Mouse (Mus musculus) hindbrain, postnatal 0 days (tissue): ENCODE measurements at regions not wholly inside any gene's neighbourhood (a gene's known extent, or its start where the extent isn't known, plus 50 kb on each side); places are given as distances from the start of the nearest gene placed in this dataset.

Source experiments
- ATAC-seq: fragments of 200-750 bp; cut with Nextera tagmentation; 2 replicates; pipeline ENCODE4 v1.8.0; 2017; ENCODE audit warnings: mild to moderate bottlenecking, moderate TSS enrichment, moderate library complexity
- DNase-seq: peaks from one replicate; pipeline ENCODE4 v3.0.0-alpha.2; 2015; ENCODE audit warnings: low spot score
- H3K27ac ChIP-seq: fragments of 300-500 bp; sonication (generic); 2 replicates; pipeline ENCODE4 v1.5.1; 2014; ENCODE audit warnings: mild to moderate bottlenecking
- H3K27me3 ChIP-seq: fragments of 300-500 bp; sonication (generic); 2 replicates; pipeline ENCODE4 v1.6.1; 2014; ENCODE audit warnings: low read length, mixed read lengths; ENCODE audit not compliant: insufficient read depth
- H3K36me3 ChIP-seq: fragments of 300-500 bp; sonication (generic); 2 replicates; pipeline ENCODE4 v1.6.1; 2014; ENCODE audit warnings: low read length, mixed read lengths; ENCODE audit not compliant: insufficient read depth
- H3K4me1 ChIP-seq: fragments of 300-500 bp; sonication (generic); 2 replicates; pipeline ENCODE4 v1.6.1; 2014; ENCODE audit warnings: antibody characterized with exemption, low read length, mixed read lengths; ENCODE audit not compliant: insufficient read depth
- H3K4me2 ChIP-seq: fragments of 300-500 bp; sonication (generic); 2 replicates; pipeline ENCODE4 v1.6.1; 2014; ENCODE audit warnings: low read depth, mild to moderate bottlenecking, low read length, moderate library complexity, mixed read lengths
- H3K4me3 ChIP-seq: fragments of 300-500 bp; sonication (generic); 2 replicates; pipeline ENCODE4 v1.5.1; 2014; ENCODE audit warnings: low read length
- H3K9ac ChIP-seq: fragments of 300-500 bp; sonication (generic); replicated peaks from 2 replicates; pipeline ENCODE4 v1.6.1; 2014; ENCODE audit warnings: mild to moderate bottlenecking, low read length, moderate library complexity, mixed read lengths
- H3K9me3 ChIP-seq: fragments of 300-500 bp; sonication (generic); 2 replicates; pipeline ENCODE4 v1.6.1; 2016; ENCODE audit warnings: low read length, mixed read lengths
- CTCF ChIP-seq: IDR thresholded peaks from 2 replicates; pipeline ENCODE4 v1.5.1; 2016; ENCODE audit warnings: antibody characterized with exemption, control low read depth, low read depth
- WGBS: fragments of 180-500 bp; shearing (Covaris S2); extraction: QIAGEN DNeasy Blood & Tissue Kit; methylation state at CpG from one replicate; pipeline ENCODE4 v1.1.7; 2014; 5-methylcytosine and 5-hydroxymethylcytosine counted together

- Histone ChIP-seq H3K9ac (no peak overlapping the region), H3K27me3 (no peaks in the 10 kb centered on the region), H3K4me2 (no peak overlapping the region), H3K27ac (no peak overlapping the region), H3K4me3 (no peak overlapping the region), H3K4me1 (no peaks in the 10 kb centered on the region), H3K36me3 (no peaks in the 10 kb centered on the region), H3K9me3 (no peaks in the 10 kb centered on the region)
- WGBS = 81% methylated on average over 2 of the region's 2 CpGs
- DNase-seq (no peak), ATAC-seq (no peak)
- no peak for TF ChIP-seq CTCF
These were observed 59.1 kb upstream of the Zfp831 start for GRCm38 (mm10) chr2:174584272-174584671.
